ENCODE assay signal across 8 mouse cellular contexts in the genomic region with DNA sequence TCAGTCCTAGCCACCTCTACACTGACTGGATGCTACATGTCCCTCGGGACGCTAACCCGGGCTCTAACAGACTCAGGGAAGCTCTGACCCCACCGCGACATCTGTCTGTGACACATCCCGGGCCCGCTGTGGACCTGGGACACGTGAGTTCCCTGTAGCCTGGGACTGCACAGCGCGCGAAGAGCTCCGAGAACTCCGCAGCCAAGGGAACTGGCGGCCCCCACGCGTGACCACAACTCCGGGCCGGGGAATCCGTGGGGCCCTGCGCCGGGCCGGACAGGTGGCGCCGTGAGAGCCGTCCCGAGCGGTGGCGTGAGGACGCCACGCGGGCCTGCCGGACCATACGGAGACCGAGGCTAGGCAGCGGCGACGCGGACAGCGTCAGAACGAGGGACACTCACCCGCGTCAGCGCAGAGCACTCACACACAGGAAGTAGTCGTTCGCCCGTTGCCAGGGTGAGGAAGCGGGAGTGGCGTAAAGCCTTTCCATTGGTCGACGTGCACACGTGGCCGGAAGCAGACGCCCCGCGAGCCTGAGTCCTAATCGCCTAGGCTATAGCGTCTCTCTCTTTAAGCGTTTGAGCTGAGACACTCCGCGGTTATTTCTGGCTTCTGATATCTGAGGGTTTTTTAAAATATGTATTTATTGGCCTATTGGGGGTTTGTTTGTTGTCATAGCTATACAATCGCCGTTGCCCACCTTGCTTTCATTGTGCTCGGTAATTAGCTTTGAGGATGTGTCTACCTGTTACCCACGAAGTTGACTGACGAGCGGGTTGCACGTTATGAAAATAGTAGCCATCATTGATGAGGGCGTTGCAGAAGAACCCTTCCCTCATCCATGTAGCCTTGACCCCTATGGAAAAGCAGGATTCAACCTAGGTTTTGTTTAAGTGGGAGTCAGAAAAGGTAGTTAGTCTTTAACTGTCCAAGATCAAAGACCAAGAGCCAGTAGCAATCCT. TPM values are rescaled to one million over a fixed set of nuclear protein-coding genes. Genes with fewer than 3 reads are reported as not detected.
A peak's percentile ranks its signal among the peaks of the same experiment; 100 is the strongest.
DNase-seq lines count a peak whose midpoint lies in the region; ATAC-seq and TF ChIP-seq lines count a peak whose summit lies in the region.

A gene (minus strand): TSS at position 453 of the 962 bp plus-strand sequence.

- peak within 1 kb of the TSS; percentile 83 to 92 (median 90) for H3K4me3 ChIP-seq in CH12.LX (replicated peaks in 1 of 3; ENCODE audit: low read depth in 2 of 3, low read length in 2 of 3, poor library complexity in 1 of 3)
- H3K4me3 ChIP-seq in forebrain, embryonic 11.5 days (ENCODE audit: low read depth, low read length), result peak within 1 kb of the TSS; percentile 81
- peak within 1 kb of the TSS; percentile 98 for H3K4me3 ChIP-seq in heart, embryonic 16.5 days (ENCODE audit: low read length)
- peak within 1 kb of the TSS; percentile 87 for H3K4me3 ChIP-seq in liver, embryonic 15.5 days (replicated peaks)
- H3K4me3 ChIP-seq in neural tube, embryonic 12.5 days, result peak within 1 kb of the TSS; percentile 85

- H3K9ac ChIP-seq in CH12.LX (ENCODE audit: insufficient read depth, low read depth), result peak within 1 kb of the TSS; percentile 67
- peak within 1 kb of the TSS; percentile 87 for H3K9ac ChIP-seq in forebrain, embryonic 11.5 days (ENCODE audit: low read length)
- peak within 1 kb of the TSS; percentile 97 for H3K9ac ChIP-seq in heart, embryonic 16.5 days (ENCODE audit: low read length)
- peak within 1 kb of the TSS; percentile 92 for H3K9ac ChIP-seq in liver, embryonic 15.5 days
- peak within 1 kb of the TSS; percentile 77 for H3K9ac ChIP-seq in neural tube, embryonic 12.5 days

- no peak for TF ChIP-seq EP300 in CH12.LX (IDR thresholded peaks at IDR 0.05; ENCODE audit: low read length)

- dilution Hi-C loops in CH12.LX (cut with MboI; ENCODE audit: extremely low pct_ligation_motif_present, extremely low pct_unique_long_range_greater_than_20kb, low sequenced_read_pairs), result no loop called here

- TF ChIP-seq RAD21 in CH12.LX (IDR thresholded peaks at IDR 0.05; ENCODE audit: low read depth, low read length), result no peak

- H3K79me2 ChIP-seq in CH12.LX (replicated peaks; ENCODE audit: control insufficient read depth, extremely low read depth, insufficient read depth, poor library complexity, severe bottlenecking), result peaks cover 14% of the 10 kb centered on the region

- under 1% methylated on average over 68 of the region's 68 CpGs for WGBS in forebrain, embryonic 11.5 days
- under 1% methylated on average over 68 of the region's 68 CpGs for WGBS in heart, embryonic 16.5 days
- 1% methylated on average over 68 of the region's 68 CpGs for whole genome bisulfite sequencing in liver, embryonic 15.5 days (ENCODE audit: insufficient replicate concordance)
- under 1% methylated on average over 68 of the region's 68 CpGs for WGBS in neural tube, embryonic 12.5 days

- peak within 1 kb of the TSS; percentile 80 for H3K27ac ChIP-seq in CH12.LX (ENCODE audit: insufficient read depth, low read depth)
- H3K27ac ChIP-seq in forebrain, embryonic 11.5 days (ENCODE audit: low read depth, low read length), result peak within 1 kb of the TSS; percentile 79
- peak within 1 kb of the TSS; percentile 91 for H3K27ac ChIP-seq in heart, embryonic 16.5 days (ENCODE audit: low read length)
- H3K27ac ChIP-seq in liver, embryonic 15.5 days (replicated peaks), result peak within 1 kb of the TSS; percentile 91
- H3K27ac ChIP-seq in neural tube, embryonic 12.5 days, result peak within 1 kb of the TSS; percentile 75; the same call in 1 of the 2 replicates

- TF ChIP-seq POLR2A in CH12.LX (IDR thresholded peaks at IDR 0.05; ENCODE audit: low read depth, low read length), result peak; percentile 92

- peaks cover 4 to 15% of the 10 kb centered on the region in 2 experiments; a peak in 3 of 4 replicates for H3K4me1 ChIP-seq in CH12.LX (ENCODE audit: control insufficient read depth in 1 of 2, insufficient read depth in 2 of 2)
- H3K4me1 ChIP-seq in forebrain, embryonic 11.5 days (replicated peaks; ENCODE audit: control insufficient read depth, insufficient read depth, low read length), result no peaks in the 10 kb centered on the region
- H3K4me1 ChIP-seq in heart, embryonic 16.5 days (ENCODE audit: control insufficient read depth, insufficient read depth, low read length), result peaks cover 9% of the 10 kb centered on the region
- peaks cover 24% of the 10 kb centered on the region for H3K4me1 ChIP-seq in liver, embryonic 15.5 days (replicated peaks)
- H3K4me1 ChIP-seq in neural tube, embryonic 12.5 days, result peaks cover 3% of the 10 kb centered on the region; the same call in 1 of the 2 replicates

- H3K9me3 ChIP-seq in CH12.LX (replicated peaks; ENCODE audit: low read length), result no peaks in the 10 kb centered on the region
- H3K9me3 ChIP-seq in forebrain, embryonic 11.5 days (ENCODE audit: control insufficient read depth, low read length), result no peaks in the 10 kb centered on the region
- no peaks in the 10 kb centered on the region for H3K9me3 ChIP-seq in heart, embryonic 16.5 days (replicated peaks; ENCODE audit: control insufficient read depth, low read length)
- no peaks in the 10 kb centered on the region for H3K9me3 ChIP-seq in liver, embryonic 15.5 days (replicated peaks)
- no peaks in the 10 kb centered on the region for H3K9me3 ChIP-seq in neural tube, embryonic 12.5 days

- peaks cover 1% of the 10 kb centered on the region for H3K27me3 ChIP-seq in CH12.LX (replicated peaks)
- no peaks in the 10 kb centered on the region for H3K27me3 ChIP-seq in forebrain, embryonic 11.5 days (ENCODE audit: control insufficient read depth, insufficient read depth, low read length)
- H3K27me3 ChIP-seq in heart, embryonic 16.5 days (ENCODE audit: control insufficient read depth, insufficient read depth, low read length), result no peaks in the 10 kb centered on the region
- peaks cover 14% of the 10 kb centered on the region for H3K27me3 ChIP-seq in liver, embryonic 15.5 days
- H3K27me3 ChIP-seq in neural tube, embryonic 12.5 days (replicated peaks), result no peaks in the 10 kb centered on the region

- peaks cover 0 to 16% of the 10 kb centered on the region in 2 experiments for H3K36me3 ChIP-seq in CH12.LX (replicated peaks in 1 of 2; ENCODE audit: control insufficient read depth in 1 of 2, insufficient read depth in 1 of 2, low read length in 1 of 2)
- no peaks in the 10 kb centered on the region for H3K36me3 ChIP-seq in forebrain, embryonic 11.5 days (ENCODE audit: control insufficient read depth, insufficient read depth, low read length)
- H3K36me3 ChIP-seq in heart, embryonic 16.5 days (ENCODE audit: control insufficient read depth, insufficient read depth), result no peaks in the 10 kb centered on the region
- H3K36me3 ChIP-seq in liver, embryonic 15.5 days (replicated peaks), result peaks cover 4% of the 10 kb centered on the region; the same call in 1 of the 2 replicates
- no peaks in the 10 kb centered on the region for H3K36me3 ChIP-seq in neural tube, embryonic 12.5 days

- TF ChIP-seq CTCF in CH12.LX (conservative IDR thresholded peaks at IDR 0.05 in 1 of 2, IDR thresholded peaks at IDR 0.05 in 1 of 2; ENCODE audit: low read depth in 2 of 2, low read length in 2 of 2), result no peak

- peak within 1 kb of the TSS; percentile 87 for H3K4me2 ChIP-seq in CH12.LX (ENCODE audit: insufficient read depth, low read depth, poor library complexity, severe bottlenecking)
- H3K4me2 ChIP-seq in forebrain, embryonic 11.5 days (ENCODE audit: low read depth, low read length, severe bottlenecking), result peak within 1 kb of the TSS; percentile 88
- H3K4me2 ChIP-seq in heart, embryonic 16.5 days (ENCODE audit: low read depth, low read length), result peak within 1 kb of the TSS; percentile 97
- peak within 1 kb of the TSS; percentile 86 for H3K4me2 ChIP-seq in liver, embryonic 15.5 days
- H3K4me2 ChIP-seq in neural tube, embryonic 12.5 days (replicated peaks), result peak within 1 kb of the TSS; percentile 81

- in situ Hi-C loops in CH12.LX (cut with MboI; ENCODE audit: low pct_ligation_motif_present, low pct_unique_long_range_greater_than_20kb, low sequenced_read_pairs), result no loop called here

- peak; percentile 97 for DNase-seq in CH12.LX (ENCODE audit: extremely low read depth)
- DNase-seq in c-Kit-positive CD71-positive TER-119-negative erythroid progenitor cells, embryonic 14.5 days (ENCODE audit: low read depth), result peak; percentile 91
- peak; percentile 94 for DNase-seq in forebrain, embryonic 11.5 days (ENCODE audit: low spot score)
- peak; percentile 94 to 96 for DNase-seq in kidney, postnatal 36 days
- DNase-seq in telencephalon, adult 2 months (ENCODE audit: low read depth, low spot score), result peak; percentile 96

- peak; percentile 100 for ATAC-seq in forebrain, embryonic 11.5 days (replicated peaks; ENCODE audit: low FRiP score)
- ATAC-seq in heart, embryonic 16.5 days (replicated peaks; ENCODE audit: extremely low read depth, insufficient read depth, low FRiP score), result peak; percentile 100
- peak; percentile 100 for ATAC-seq in liver, embryonic 15.5 days (ENCODE audit: insufficient read depth)
- ATAC-seq in neural tube, embryonic 12.5 days (ENCODE audit: low FRiP score, low read depth), result peak; percentile 100

TF ChIP-seq in CH12.LX, 34 proteins besides CTCF, POLR2A, EP300 and RAD21 (continues in another document):
- TF ChIP-seq JUN (IDR thresholded peaks at IDR 0.05; ENCODE audit: insufficient read depth, low read depth, low read length) (no peak), BHLHE40 (IDR thresholded peaks at IDR 0.05; ENCODE audit: low read depth, low read length) (peak; percentile 80), UBTF (IDR thresholded peaks at IDR 0.05; ENCODE audit: low read depth, low read length) (peak; percentile 48; the same call in 1 of the 2 replicates), IRF4 (IDR thresholded peaks at IDR 0.05; ENCODE audit: low read depth, low read length) (peak; percentile 94), ZC3H11A (IDR thresholded peaks at IDR 0.05; ENCODE audit: low read depth, low read length) (no peak), POLR2AphosphoS2 (IDR thresholded peaks at IDR 0.05; ENCODE audit: low read depth, low read length) (0 out of 2 replicates have a peak, but pooled peaks have one; percentile 80), CHD1 (IDR thresholded peaks at IDR 0.05; ENCODE audit: low read depth, low read length) (no peak), MEF2A (IDR thresholded peaks at IDR 0.05; ENCODE audit: borderline replicate concordance, low read depth, low read length) (peak; percentile 53; the same call in 1 of the 2 replicates), MAZ (IDR thresholded peaks at IDR 0.05; ENCODE audit: low read depth, low read length) (0 out of 2 replicates have a peak, but pooled peaks have one; percentile 29), E2F4 (IDR thresholded peaks at IDR 0.05; ENCODE audit: insufficient replicate concordance, low read depth, low read length) (no peak)

RNA-seq across cellular contexts. Expression of the gene that starts here (rescaled TPM):
- 28.9 and 30.6 TPM in 2 replicates for total RNA-seq in CH12.LX (2012; rRNA removed)
- 64.5 and 75.2 TPM in 2 replicates for total RNA-seq in CH12.LX (2014; rRNA removed)
- polyA plus RNA-seq in CH12.LX (2012; ENCODE audit: insufficient read length, low read depth), result 28.8 and 30.5 TPM in 2 replicates
- 19.8 and 21.1 TPM in 2 replicates for polyA plus RNA-seq in forebrain, embryonic 11.5 days (2014; fragmentation: Nextera tagmentation; extraction: Ambion mirVana)
- polyA plus RNA-seq in heart, embryonic 16.5 days (2015; fragmentation: Nextera tagmentation; extraction: Ambion mirVana), result 13.0 and 18.5 TPM in 2 replicates
- polyA plus RNA-seq in liver, embryonic 15.5 days (2015; fragmentation: Nextera tagmentation; extraction: Ambion mirVana), result 13.3 and 13.5 TPM in 2 replicates
- polyA plus RNA-seq in neural tube, embryonic 12.5 days (2016; fragmentation: Nextera tagmentation; extraction: Ambion mirVana), result 12.8 and 14.4 TPM in 2 replicates

Comparison
In these comparisons a context has a peak if more than half of its experiments do, and no peak if none do; other contexts are left out.
1. Peak in every context shown above with its lines: DNase-seq, ATAC-seq, H3K4me3 ChIP-seq and H3K27ac ChIP-seq.